In the genomic region with DNA sequence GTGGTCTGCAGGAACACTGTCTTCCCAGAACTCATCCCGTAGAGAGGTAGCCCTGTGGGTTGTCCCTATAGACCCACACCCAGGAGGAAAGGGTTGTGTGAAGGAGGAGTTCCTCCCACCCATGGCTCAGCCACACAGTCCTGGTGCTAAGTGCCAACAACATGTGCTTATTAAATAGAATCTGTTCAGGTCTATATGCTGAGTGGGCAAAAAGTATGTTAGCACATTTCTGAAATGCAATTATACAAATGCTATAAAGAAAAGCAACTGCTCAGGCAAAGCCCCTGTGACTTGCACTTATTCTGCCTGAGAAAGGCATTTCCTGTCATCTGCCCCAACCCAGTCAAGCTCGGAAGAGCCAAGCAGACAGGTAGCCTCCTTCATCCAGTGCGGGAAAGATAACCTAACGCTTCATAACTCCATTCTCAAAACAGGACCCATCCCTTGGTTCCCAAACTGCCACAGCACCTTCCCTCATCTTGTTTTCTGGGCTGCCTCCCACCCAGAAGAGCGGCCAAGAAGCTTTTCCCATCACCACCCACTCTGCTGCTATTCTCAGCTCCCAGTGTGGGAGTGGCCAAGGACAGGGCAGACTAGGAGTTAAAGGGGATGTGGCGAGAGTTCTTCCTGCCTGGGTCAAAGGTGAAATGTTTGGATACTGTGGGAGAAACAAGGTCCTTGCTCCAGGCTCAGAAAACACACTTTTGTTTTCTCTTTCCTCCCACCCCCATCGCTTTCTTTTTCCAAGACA, we compare ENCODE assay signal across 12 mouse cellular contexts. TPM values are rescaled to one million over a fixed set of nuclear protein-coding genes. Genes with fewer than 3 reads are reported as not detected.
A peak's percentile ranks its signal among the peaks of the same experiment; 100 is the strongest.
DNase-seq lines count a peak whose midpoint lies in the region; ATAC-seq and TF ChIP-seq lines count a peak whose summit lies in the region.
"Had no signal": no experiment of that assay in that cellular context is flagged by ENCODE, and none has a peak within 500 bp of the region (broad histone marks: within the 10 kb centered on the region; RNA-seq: fewer than 3 reads in every experiment).

No protein-coding gene starts in this region.

- ATAC-seq in forebrain, embryonic 13.5 days = no peak
- ATAC-seq: forebrain, embryonic 15.5 days had no signal

- no peaks in the 10 kb centered on the region for H3K27me3 ChIP-seq in forebrain, embryonic 10.5 days (ENCODE audit: poor library complexity, severe bottlenecking)
- no peaks in the 10 kb centered on the region for H3K27me3 ChIP-seq in forebrain, embryonic 13.5 days
- H3K27me3 ChIP-seq: forebrain, embryonic 15.5 days; neural tube, embryonic 12.5 days had no signal

- H3K4me2 ChIP-seq in forebrain, embryonic 13.5 days = no peak overlapping the region
- H3K4me2 ChIP-seq: forebrain, embryonic 15.5 days; neural tube, embryonic 12.5 days had no signal

- peaks cover 96% of the 10 kb centered on the region for H3K36me3 ChIP-seq in forebrain, embryonic 10.5 days (replicated peaks)
- H3K36me3 ChIP-seq in forebrain, embryonic 13.5 days (ENCODE audit: poor library complexity, severe bottlenecking) = peaks cover 79% of the 10 kb centered on the region

- no peaks in the 10 kb centered on the region for H3K9me3 ChIP-seq in forebrain, embryonic 10.5 days
- no peaks in the 10 kb centered on the region for H3K9me3 ChIP-seq in forebrain, embryonic 13.5 days (replicated peaks)
- H3K9me3 ChIP-seq: forebrain, embryonic 15.5 days; neural tube, embryonic 12.5 days had no signal

- H3K27ac ChIP-seq in forebrain, embryonic 10.5 days = peak overlapping the region; percentile 73
- no peak overlapping the region for H3K27ac ChIP-seq in forebrain, embryonic 13.5 days
- H3K27ac ChIP-seq in left cerebral cortex, adult 2 months = peak overlapping the region; percentile 68
- H3K27ac ChIP-seq: forebrain, embryonic 15.5 days; neural tube, embryonic 12.5 days had no signal

- no peak for DNase-seq in forebrain, embryonic 10.5 days (ENCODE audit: extremely low spot score, low spot score)
- no peak for DNase-seq in left cerebral cortex, adult 2 months (ENCODE audit: extremely low spot score in 1 of 2, low spot score in 2 of 2)
- DNase-seq in left cerebral cortex, postnatal 4 days = no peak
- peak; percentile 30 for DNase-seq in adipocyte (ENCODE audit: low spot score)
- peak; percentile 54 for DNase-seq in kidney, postnatal 14 days
- no peak for DNase-seq in cerebellum, adult 9-10 months
- no peak for DNase-seq in urinary bladder, postnatal 25 days (ENCODE audit: low spot score)
- DNase-seq: cerebellum, adult 11-12 months had no signal

- peaks cover 10% of the 10 kb centered on the region; the same call in 1 of the 2 replicates for H3K4me1 ChIP-seq in forebrain, embryonic 10.5 days
- H3K4me1 ChIP-seq in forebrain, embryonic 13.5 days = no peaks in the 10 kb centered on the region
- H3K4me1 ChIP-seq: neural tube, embryonic 12.5 days had no signal

- WGBS in forebrain, embryonic 10.5 days = 78% methylated on average over 7 of the region's 7 CpGs
- WGBS in forebrain, embryonic 13.5 days = 81% methylated on average over 7 of the region's 7 CpGs

- no peak overlapping the region for H3K9ac ChIP-seq in forebrain, embryonic 13.5 days
- H3K9ac ChIP-seq: forebrain, embryonic 15.5 days; neural tube, embryonic 12.5 days had no signal

- H3K4me3 ChIP-seq in forebrain, embryonic 10.5 days = no peak overlapping the region
- H3K4me3 ChIP-seq in forebrain, embryonic 13.5 days = no peak overlapping the region
- H3K4me3 ChIP-seq in left cerebral cortex, adult 2 months = no peak overlapping the region
- H3K4me3 ChIP-seq: forebrain, embryonic 15.5 days; neural tube, embryonic 12.5 days had no signal

- TF ChIP-seq CTCF in left cerebral cortex, adult 2 months (IDR thresholded peaks at IDR 0.05) = no peak

- intact Hi-C loops in left cerebral cortex, adult 2 months (cut with DNase I) = no loop called here
- intact Hi-C loops in left cerebral cortex, postnatal 4 days (cut with DNase I) = no loop called here

RNA-seq across cellular contexts. Expression of a gene that starts 17.1 kb away (rescaled TPM):
- 31.0 and 31.2 TPM in 2 replicates for polyA plus RNA-seq in forebrain, embryonic 10.5 days (2016; fragmentation: Nextera tagmentation; extraction: Ambion mirVana)
- polyA plus RNA-seq in forebrain, embryonic 13.5 days (2015; fragmentation: Nextera tagmentation; extraction: Ambion mirVana) = 24.9 and 30.6 TPM in 2 replicates
- 10 to 100 TPM; 17.5 to 19.1 TPM for total RNA-seq in left cerebral cortex, adult 2 months (2021)
- total RNA-seq in left cerebral cortex, postnatal 4 days (2021) = 10 to 100 TPM; 21.5 to 22.5 TPM

RNA-seq across cellular contexts. Expression of a gene that starts 21.3 kb away (rescaled TPM):
- polyA plus RNA-seq in forebrain, embryonic 10.5 days (2016; fragmentation: Nextera tagmentation; extraction: Ambion mirVana) = 21.9 and 22.9 TPM in 2 replicates
- 9.7 and 12.3 TPM in 2 replicates for polyA plus RNA-seq in forebrain, embryonic 13.5 days (2015; fragmentation: Nextera tagmentation; extraction: Ambion mirVana)
- 10 to 100 TPM; 13.9 to 14.4 TPM for total RNA-seq in left cerebral cortex, adult 2 months (2021)
- total RNA-seq in left cerebral cortex, postnatal 4 days (2021) = 10 to 100 TPM; 17.9 to 19.8 TPM

RNA-seq across cellular contexts. Expression of a gene that starts 24.1 kb away (rescaled TPM):
- 48.3 and 48.6 TPM in 2 replicates for polyA plus RNA-seq in forebrain, embryonic 10.5 days (2016; fragmentation: Nextera tagmentation; extraction: Ambion mirVana)
- 48.3 and 54.2 TPM in 2 replicates for polyA plus RNA-seq in forebrain, embryonic 13.5 days (2015; fragmentation: Nextera tagmentation; extraction: Ambion mirVana)
- total RNA-seq in left cerebral cortex, adult 2 months (2021) = 10 to 100 TPM; 45.2 to 52.2 TPM
- total RNA-seq in left cerebral cortex, postnatal 4 days (2021) = 10 to 100 TPM; 51.0 to 57.6 TPM

RNA-seq across cellular contexts. Expression of a gene that starts 32.8 kb away (rescaled TPM):
- polyA plus RNA-seq in forebrain, embryonic 10.5 days (2016; fragmentation: Nextera tagmentation; extraction: Ambion mirVana) = 3,082 and 4,268 TPM in 2 replicates
- polyA plus RNA-seq in forebrain, embryonic 13.5 days (2015; fragmentation: Nextera tagmentation; extraction: Ambion mirVana) = 316 and 451 TPM in 2 replicates
- total RNA-seq in left cerebral cortex, adult 2 months (2021) = not detected
- not detected for total RNA-seq in left cerebral cortex, postnatal 4 days (2021)
- total RNA-seq: liver, adult 2 months had no signal
- polyA plus RNA-seq: liver, adult 2 months had no signal

RNA-seq across cellular contexts. Expression of a gene that starts 38.2 kb away (rescaled TPM):
- 118 and 120 TPM in 2 replicates for polyA plus RNA-seq in forebrain, embryonic 10.5 days (2016; fragmentation: Nextera tagmentation; extraction: Ambion mirVana)
- 61.3 and 64.9 TPM in 2 replicates for polyA plus RNA-seq in forebrain, embryonic 13.5 days (2015; fragmentation: Nextera tagmentation; extraction: Ambion mirVana)
- 10 to 100 TPM; 19.2 to 24.6 TPM for total RNA-seq in left cerebral cortex, adult 2 months (2021)
- total RNA-seq in left cerebral cortex, postnatal 4 days (2021) = 10 to 100 TPM; 20.3 to 21.6 TPM

Comparison
In these comparisons a context has a peak if more than half of its experiments do, and no peak if none do; other contexts are left out.
1. DNase-seq: peak in adipocyte (single experiment) and kidney, postnatal 14 days (single experiment); none in forebrain, embryonic 10.5 days (single experiment), left cerebral cortex, adult 2 months (0 of 2), left cerebral cortex, postnatal 4 days (single experiment), cerebellum, adult 9-10 months (single experiment) and urinary bladder, postnatal 25 days (single experiment).